Mouse (Mus musculus) CH12.LX (cell line): ENCODE results near the gene Gnai2. TPM values are rescaled to one million over a fixed set of nuclear protein-coding genes. Genes with fewer than 3 reads are reported as not detected.

Source experiments
- DNase-seq: peaks from one replicate; pipeline ENCODE4 v3.0.0-alpha.2; 2013; ENCODE audit errors: extremely low read depth
- H3K27ac ChIP-seq: 2 replicates; pipeline ENCODE4 v1.5.1; 2012; ENCODE audit warnings: low read depth, mild to moderate bottlenecking, control low read depth, moderate library complexity; ENCODE audit not compliant: insufficient read depth
- H3K27me3 ChIP-seq: replicated peaks from 2 replicates; pipeline ENCODE3; 2012; ENCODE audit warnings: inconsistent platforms
- H3K36me3 ChIP-seq, 2 experiments: replicated peaks in 1 of 2; 2 replicates each; pipeline versions ENCODE3 to v1.6.1; 2012; ENCODE audit warnings: inconsistent platforms in 1 of 2, low read length in 1 of 2, mild to moderate bottlenecking in 1 of 2, mixed read lengths in 1 of 2, moderate library complexity in 1 of 2; ENCODE audit not compliant: control insufficient read depth in 1 of 2, insufficient read depth in 1 of 2
- H3K4me1 ChIP-seq, 2 experiments: 2 replicates each; pipeline ENCODE4 v1.6.1; 2012; ENCODE audit warnings: inconsistent platforms in 1 of 2, moderate library complexity in 1 of 2; ENCODE audit not compliant: insufficient read depth in 2 of 2, control insufficient read depth in 1 of 2
- H3K4me2 ChIP-seq: 2 replicates; pipeline ENCODE4 v1.6.1; 2012; ENCODE audit warnings: low read depth, mild to moderate bottlenecking, control low read depth; ENCODE audit not compliant: poor library complexity, insufficient read depth, severe bottlenecking
- H3K4me3 ChIP-seq, 3 experiments: fragments of 150-350 bp in 1 of 3; sonication (generic) in 1 of 3; replicated peaks in 1 of 3; 2 replicates each; pipeline versions ENCODE3 to v1.5.1; 2011 to 2012; ENCODE audit warnings: low read depth in 2 of 3, low read length in 2 of 3, mild to moderate bottlenecking in 2 of 3, moderate library complexity in 2 of 3, control low read depth in 1 of 3, improper control_type of control experiment in 1 of 3, inconsistent platforms in 1 of 3, mixed read lengths in 1 of 3; ENCODE audit not compliant: poor library complexity in 1 of 3
- H3K79me2 ChIP-seq: replicated peaks from 2 replicates; pipeline ENCODE4 v1.6.1; 2012; ENCODE audit warnings: mild to moderate bottlenecking, moderate library complexity; ENCODE audit not compliant: control insufficient read depth, poor library complexity, insufficient read depth, severe bottlenecking; ENCODE audit errors: extremely low read depth
- H3K9ac ChIP-seq: 2 replicates; pipeline ENCODE4 v1.6.1; 2012; ENCODE audit warnings: low read depth, mild to moderate bottlenecking, control low read depth, moderate library complexity; ENCODE audit not compliant: insufficient read depth
- H3K9me3 ChIP-seq: replicated peaks from 2 replicates; pipeline ENCODE3; 2012; ENCODE audit warnings: low read length, inconsistent platforms, mixed read lengths
- CHD1 ChIP-seq: IDR thresholded peaks from 2 replicates; pipeline ENCODE4 v1.6.1; 2012; ENCODE audit warnings: low read depth, low read length, improper control_type of control experiment, inconsistent platforms
- E2F4 ChIP-seq: IDR thresholded peaks from 2 replicates; pipeline ENCODE4 v1.6.1; 2011; ENCODE audit warnings: low read depth, low read length, improper control_type of control experiment; ENCODE audit not compliant: insufficient replicate concordance
- EP300 ChIP-seq: IDR thresholded peaks from 2 replicates; pipeline ENCODE4 v1.6.1; 2011; ENCODE audit warnings: low read length, improper control_type of control experiment
- ETS1 ChIP-seq: conservative IDR thresholded peaks from 2 replicates; pipeline ENCODE4 v1.6.1; 2012; ENCODE audit warnings: low read depth, mild to moderate bottlenecking, inconsistent platforms, low read length, improper control_type of control experiment, moderate library complexity
- IRF4 ChIP-seq: IDR thresholded peaks from 2 replicates; pipeline ENCODE4 v1.6.1; 2014; ENCODE audit warnings: low read depth, mild to moderate bottlenecking, inconsistent platforms, low read length, improper control_type of control experiment
- JUN ChIP-seq: IDR thresholded peaks from 2 replicates; pipeline ENCODE4 v1.6.1; 2011; ENCODE audit warnings: low read depth, mild to moderate bottlenecking, low read length, improper control_type of control experiment, moderate library complexity; ENCODE audit not compliant: insufficient read depth
- KAT2A ChIP-seq: IDR thresholded peaks from 2 replicates; pipeline ENCODE4 v1.6.1; 2012; ENCODE audit warnings: low read length, improper control_type of control experiment, inconsistent platforms; ENCODE audit not compliant: insufficient replicate concordance
- MAFK ChIP-seq: IDR thresholded peaks from 2 replicates; pipeline ENCODE4 v1.6.1; 2011; ENCODE audit warnings: low read length, improper control_type of control experiment; ENCODE audit not compliant: insufficient replicate concordance
- MAX ChIP-seq: IDR thresholded peaks from 2 replicates; pipeline ENCODE4 v1.6.1; 2011; ENCODE audit warnings: low read length, improper control_type of control experiment
- MYC ChIP-seq: IDR thresholded peaks from 2 replicates; pipeline ENCODE4 v1.6.1; 2011; ENCODE audit warnings: low read depth, mild to moderate bottlenecking, improper control_type of control experiment, low read length
- NELFE ChIP-seq: IDR thresholded peaks from 2 replicates; pipeline ENCODE4 v1.6.1; 2011; ENCODE audit warnings: low read depth, low read length, improper control_type of control experiment
- NRF1 ChIP-seq: IDR thresholded peaks from 2 replicates; pipeline ENCODE4 v1.6.1; 2014; ENCODE audit warnings: low read depth, mild to moderate bottlenecking, inconsistent platforms, low read length, improper control_type of control experiment, moderate library complexity
- PAX5 ChIP-seq: IDR thresholded peaks from 2 replicates; pipeline ENCODE4 v1.6.1; 2012; ENCODE audit warnings: low read length, inconsistent platforms, mixed read lengths
- POLR2A ChIP-seq: IDR thresholded peaks from 2 replicates; pipeline ENCODE4 v1.6.1; 2011; ENCODE audit warnings: low read depth, mild to moderate bottlenecking, improper control_type of control experiment, low read length
- RCOR1 ChIP-seq: conservative IDR thresholded peaks from 2 replicates; pipeline ENCODE4 v1.6.1; 2012; ENCODE audit warnings: low read depth, mild to moderate bottlenecking, inconsistent platforms, low read length, improper control_type of control experiment
- SMC3 ChIP-seq: IDR thresholded peaks from 2 replicates; pipeline ENCODE4 v1.6.1; 2011; ENCODE audit warnings: low read depth, low read length, improper control_type of control experiment
- TBP ChIP-seq: conservative IDR thresholded peaks from 2 replicates; pipeline ENCODE4 v1.6.1; 2011; ENCODE audit warnings: low read depth, low read length, improper control_type of control experiment
- ZKSCAN1 ChIP-seq: IDR thresholded peaks from 2 replicates; pipeline ENCODE4 v1.6.1; 2012; ENCODE audit warnings: low read depth, inconsistent platforms, low read length, improper control_type of control experiment, borderline replicate concordance
- ZMIZ1 ChIP-seq: IDR thresholded peaks from 2 replicates; pipeline ENCODE4 v1.6.1; 2012; ENCODE audit warnings: low read depth, mild to moderate bottlenecking, inconsistent platforms, low read length, improper control_type of control experiment
- ZNF384 ChIP-seq: IDR thresholded peaks from 2 replicates; pipeline ENCODE4 v1.6.1; 2012; ENCODE audit warnings: low read depth, low read length, improper control_type of control experiment, inconsistent platforms
- dilution Hi-C: fragments of 300-500 bp; cut with MboI; formaldehyde crosslinking; loops from 2 replicates; pipeline ENCODE4 v1.14.3; 2020; ENCODE audit warnings: low sequenced_read_pairs; ENCODE audit not compliant: extremely low pct_unique_long_range_greater_than_20kb, extremely low pct_ligation_motif_present
- in situ Hi-C: fragments of 300-500 bp; cut with MboI; formaldehyde crosslinking; loops from 3 replicates; pipeline ENCODE4 v1.14.3; 2019; ENCODE audit warnings: low sequenced_read_pairs, low pct_ligation_motif_present, low pct_unique_long_range_greater_than_20kb, mixed read lengths
- polyA plus RNA-seq: library from polyadenylated mRNA; unstranded; fragments of >175 nt; gene quantifications from 2 replicates; pipeline ENCODE4 v1.2.1, GENCODE M21; 2012; ENCODE audit warnings: low read depth; ENCODE audit not compliant: insufficient read length
- total RNA-seq, 2 experiments: library from RNA; depleted of rRNA; stranded (reverse); fragments of 300-350 nt in 1 of 2; fragments of >200 nt in 1 of 2; gene quantifications; 2 replicates each; pipeline ENCODE4 v1.2.3; 2012 to 2014

Gene Gnai2
- total and polyA plus RNA-seq, 3 experiments: 86.2 to 262 (median 154) TPM

GRCm38 (mm10) chr9:107631861-107632260, 3.3 kb downstream of the Gnai2 start:
- peaks cover 23 to 63% of the 10 kb centered on the region in 2 experiments for H3K4me1 ChIP-seq
- H3K9me3 ChIP-seq: no peaks in the 10 kb centered on the region
- H3K4me3 ChIP-seq: no peak overlapping the region
- no peak overlapping the region for H3K27ac ChIP-seq
- no peak for DNase-seq
- H3K36me3 ChIP-seq: peaks cover 12 to 41% of the 10 kb centered on the region in 2 experiments
- H3K4me2 ChIP-seq: no peak overlapping the region
- no peak overlapping the region for H3K9ac ChIP-seq
- dilution Hi-C loops: no loop called here
- in situ Hi-C loops: no loop called here
- peaks cover 73% of the 10 kb centered on the region for H3K79me2 ChIP-seq
- no peak for TF ChIP-seq MAFK
- TF ChIP-seq ZKSCAN1: peak; percentile 45; the same call in 1 of the 2 replicates
- no peak for TF ChIP-seq ZMIZ1
- no peaks in the 10 kb centered on the region for H3K27me3 ChIP-seq

- H3K4me1 ChIP-seq: peaks cover 26 to 68% of the 10 kb centered on the region in 2 experiments
- no peak for DNase-seq
- peaks cover 77% of the 10 kb centered on the region for H3K79me2 ChIP-seq
- H3K4me2 ChIP-seq: no peak overlapping the region
- H3K27me3 ChIP-seq: no peaks in the 10 kb centered on the region
- dilution Hi-C loops: no loop called here
- H3K9ac ChIP-seq: no peak overlapping the region
- H3K36me3 ChIP-seq: peaks cover 12 to 44% of the 10 kb centered on the region in 2 experiments
- in situ Hi-C loops: no loop called here
- TF ChIP-seq KAT2A: no peak
- no peak for TF ChIP-seq PAX5
- no peak for TF ChIP-seq CHD1
- TF ChIP-seq ETS1: no peak
- no peak for TF ChIP-seq ZMIZ1
- no peak for TF ChIP-seq NELFE
- TF ChIP-seq TBP: no peak
- no peak for TF ChIP-seq MYC
- TF ChIP-seq JUN: no peak
- no peak for TF ChIP-seq RCOR1
- TF ChIP-seq ZNF384: no peak
- TF ChIP-seq ZKSCAN1: no peak
- no peak overlapping the region for H3K27ac ChIP-seq
- H3K9me3 ChIP-seq: no peaks in the 10 kb centered on the region
- no peak overlapping the region for H3K4me3 ChIP-seq
These were observed 3.8 kb downstream of the Gnai2 start for GRCm38 (mm10) chr9:107631311-107631826.

GRCm38 (mm10) chr9:107630576-107630975, 4.6 kb downstream of the Gnai2 start:
- in situ Hi-C loops: no loop called here
- Histone ChIP-seq H3K4me1 (peaks cover 26 to 69% of the 10 kb centered on the region in 2 experiments), H3K4me3 (no peak overlapping the region), H3K27ac (no peak overlapping the region; the same call in 1 of the 2 replicates), H3K36me3 (peaks cover 17 to 52% of the 10 kb centered on the region in 2 experiments), H3K9me3 (no peaks in the 10 kb centered on the region), H3K27me3 (no peaks in the 10 kb centered on the region), H3K79me2 (peaks cover 81% of the 10 kb centered on the region), H3K9ac (peak overlapping the region; percentile 39; the same call in 1 of the 2 replicates), H3K4me2 (no peak overlapping the region)
- no peak for DNase-seq
- TF ChIP-seq SMC3 (no peak), KAT2A (no peak), MAX (no peak), E2F4 (no peak), POLR2A (no peak), IRF4 (no peak), EP300 (no peak), NRF1 (no peak), ZMIZ1 (no peak)
- dilution Hi-C loops: no loop called here
